Mouse (Mus musculus) layer of hippocampus, postnatal 14 days (tissue): ENCODE measurements at regions not wholly inside any gene's neighbourhood (a gene's known extent, or its start where the extent isn't known, plus 50 kb on each side); places are given as distances from the start of the nearest gene placed in this dataset.

Experiments used
- DNase-seq, 2 experiments: peaks; one replicate each; pipeline ENCODE4 v3.0.0; 2021 to 2022; ENCODE audit warnings: low spot score in 2 of 2, mixed read lengths in 1 of 2

DNA sequence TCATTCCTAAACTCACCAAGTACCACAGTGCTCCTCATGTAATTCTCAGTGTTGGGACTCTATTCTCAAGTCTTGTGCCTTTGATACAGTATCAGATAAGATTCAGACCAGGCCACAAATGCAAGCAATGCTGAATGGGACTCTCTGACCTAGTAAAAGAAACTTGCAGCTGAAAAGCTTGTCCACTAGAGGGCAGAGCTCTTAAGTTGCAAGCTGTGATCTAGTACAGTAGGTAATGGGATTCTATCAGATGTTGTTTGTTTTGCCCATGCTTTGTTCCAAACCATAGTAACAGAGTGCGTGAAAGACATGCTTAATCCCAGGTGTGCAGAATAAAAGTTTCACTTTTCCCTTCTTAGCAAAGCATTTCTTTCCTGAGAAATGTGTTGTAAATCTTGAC lies 383.2 kb upstream of the Chrm2 start:
- peak; percentile 13 to 20 for DNase-seq

DNA sequence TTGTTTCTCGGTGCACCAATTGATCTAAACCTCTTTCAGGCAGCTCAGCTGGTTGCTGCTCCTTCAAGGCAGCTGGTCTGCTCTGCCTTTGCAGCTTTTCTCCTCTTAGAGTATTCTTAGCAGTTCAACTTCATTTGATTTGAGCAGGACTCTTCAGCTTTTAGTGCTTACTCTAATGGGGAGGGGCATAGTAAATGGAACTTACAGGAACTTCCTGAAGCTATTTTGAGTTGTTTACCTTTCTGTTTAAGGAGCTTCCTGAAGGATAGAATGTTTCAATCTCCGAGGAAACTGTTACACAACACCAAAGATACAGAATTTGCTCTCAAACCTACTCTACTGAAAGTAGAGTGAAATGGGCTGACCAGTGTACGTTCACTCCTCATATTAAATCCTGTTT lies 385.8 kb upstream of the Chrm2 start:
- DNase-seq: no peak

DNA sequence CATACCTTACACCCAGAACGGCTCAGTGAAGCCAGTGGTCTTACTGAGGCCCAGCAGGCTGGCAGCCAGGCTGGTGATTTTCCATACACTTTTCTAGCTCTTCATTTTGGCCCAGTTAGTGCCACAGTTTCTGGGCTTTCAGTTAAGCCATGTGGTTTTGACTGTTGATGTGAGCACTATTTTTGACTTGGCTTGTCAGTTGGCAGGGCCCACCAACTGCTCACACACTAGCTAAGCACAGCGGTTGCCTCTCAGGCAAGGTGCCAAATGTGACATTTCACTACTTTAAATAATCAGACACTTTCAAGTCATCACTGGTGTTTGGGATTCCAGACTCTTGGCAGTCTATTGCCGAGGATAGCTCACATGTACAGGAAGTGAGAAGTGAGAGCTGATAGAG lies 399.0 kb upstream of the Chrm2 start:
- peak; percentile 19 to 57 for DNase-seq

DNA sequence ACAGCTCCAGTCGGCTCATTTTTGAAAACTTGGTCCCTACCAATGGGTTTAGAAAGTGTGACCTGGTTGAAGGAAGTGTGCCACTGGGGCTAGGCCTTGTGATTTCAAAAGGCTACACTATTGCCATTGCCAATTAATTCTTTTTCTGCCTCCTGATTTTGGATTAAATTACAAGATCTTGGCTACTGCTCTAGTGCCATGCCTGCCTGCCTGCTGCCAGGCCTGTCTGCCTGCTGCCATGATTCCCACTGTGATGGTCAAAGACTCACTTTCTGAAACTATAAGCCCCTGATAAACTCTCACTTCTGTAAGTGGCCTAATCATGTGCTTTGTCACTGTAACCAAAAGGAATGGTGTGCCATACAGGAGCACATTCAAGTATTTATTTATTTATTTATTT lies 400.4 kb upstream of the Mtpn start:
- peak in 1 of 2 experiments; percentile 2 for DNase-seq

DNA sequence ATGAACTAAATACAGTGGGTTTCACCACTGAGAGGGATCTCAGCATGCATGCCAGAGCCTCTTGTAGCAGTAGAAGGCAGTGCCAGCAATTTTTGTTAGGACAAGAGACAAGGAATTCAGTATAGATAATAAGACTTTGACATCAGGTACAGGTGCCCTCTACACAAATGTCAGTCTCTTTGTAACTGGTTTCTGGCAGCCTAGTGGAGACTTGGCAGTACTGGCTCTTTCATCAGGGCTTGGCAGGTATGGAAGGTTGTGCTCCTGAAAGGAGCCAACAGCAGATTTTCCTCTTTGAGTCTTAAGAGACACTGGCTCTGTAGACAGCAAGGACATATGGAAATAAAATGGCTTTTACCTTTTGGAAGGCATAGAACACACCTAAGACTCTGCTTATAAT lies 384.5 kb upstream of the Mtpn start:
- DNase-seq: no peak

DNA sequence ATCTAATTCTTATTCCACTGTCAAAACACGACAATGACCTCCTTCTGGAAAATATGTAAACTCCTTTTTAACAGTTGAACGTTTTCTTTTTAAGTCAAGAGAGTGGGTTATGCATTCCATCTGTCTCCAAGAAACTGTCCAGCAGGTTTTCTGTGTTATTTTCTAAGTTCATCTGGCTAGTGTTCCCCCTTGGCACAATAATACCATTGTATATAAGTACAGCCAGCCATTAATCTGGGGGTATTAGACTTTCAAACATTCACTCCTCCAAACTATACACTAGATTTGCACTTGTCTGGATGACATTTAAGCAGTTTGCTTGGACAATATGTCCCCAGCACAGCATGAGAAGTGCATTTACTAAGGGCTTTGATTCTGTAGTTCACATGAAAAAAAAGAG lies 358.3 kb upstream of the Mtpn start:
- no peak for DNase-seq

DNA sequence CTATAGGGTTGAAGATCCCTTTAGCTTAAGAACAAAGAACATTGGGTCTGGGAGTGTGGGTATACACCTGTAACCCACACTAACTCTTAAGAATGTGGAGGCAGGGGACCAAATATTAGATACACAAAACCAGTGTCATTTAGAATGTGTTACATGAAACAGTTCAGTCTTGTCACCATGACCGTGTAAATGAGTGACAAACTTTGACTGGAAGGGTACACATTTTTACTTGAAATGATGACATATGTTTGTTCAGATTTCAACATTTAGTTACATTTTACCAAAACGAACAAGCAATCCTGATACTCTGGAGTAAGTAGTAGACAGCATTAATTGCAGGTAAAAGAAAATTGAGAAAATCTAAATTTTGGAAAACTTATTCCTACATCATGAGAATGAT lies 356.0 kb upstream of the Mtpn start:
- DNase-seq: no peak

DNA sequence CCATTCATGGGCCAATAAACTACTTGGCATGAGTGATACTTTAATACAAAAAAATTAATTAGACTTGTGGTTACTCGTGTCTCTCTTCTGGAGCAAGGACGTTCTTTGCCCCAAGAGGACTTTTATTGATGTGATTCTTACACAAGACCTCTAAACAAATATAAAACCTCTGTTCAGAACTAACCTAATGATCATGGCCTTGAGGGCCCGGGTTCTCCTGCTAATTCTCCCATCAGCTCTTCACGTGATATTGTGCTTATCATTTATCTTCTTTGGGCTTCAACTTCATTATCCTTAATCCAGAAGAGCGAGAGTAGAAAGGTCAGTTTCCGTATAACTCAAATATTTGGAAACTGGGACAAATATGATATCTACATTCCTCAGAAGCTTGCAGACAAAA lies 335.0 kb upstream of the Mtpn start:
- no peak for DNase-seq

DNA sequence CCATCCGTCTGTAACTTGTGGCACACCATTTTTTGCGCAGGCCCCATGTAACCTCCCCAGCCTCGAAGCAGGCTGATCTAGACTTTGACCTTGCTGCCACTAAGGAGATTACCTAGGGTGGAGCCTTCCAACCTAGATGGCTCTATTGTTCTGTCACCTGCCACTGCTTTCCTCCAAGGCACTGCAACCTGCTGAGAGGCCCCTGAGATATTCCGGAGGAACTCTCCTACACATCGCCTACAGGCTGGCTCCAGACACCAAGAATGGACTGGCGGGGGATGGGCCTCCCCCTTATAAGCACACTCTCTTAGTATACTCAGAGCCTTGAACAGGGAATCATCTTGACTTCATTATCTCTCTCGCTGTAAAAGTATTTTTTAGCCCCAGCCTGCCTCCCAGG lies 331.7 kb upstream of the Mtpn start:
- DNase-seq: no peak

GRCm38 (mm10) chr6:35864218-35864617 lies 324.5 kb upstream of the Mtpn start:
- DNase-seq: no peak

- DNase-seq: no peak
Observed at GRCm38 (mm10) chr6:35853993-35854392, 314.3 kb upstream of the Mtpn start.

DNA sequence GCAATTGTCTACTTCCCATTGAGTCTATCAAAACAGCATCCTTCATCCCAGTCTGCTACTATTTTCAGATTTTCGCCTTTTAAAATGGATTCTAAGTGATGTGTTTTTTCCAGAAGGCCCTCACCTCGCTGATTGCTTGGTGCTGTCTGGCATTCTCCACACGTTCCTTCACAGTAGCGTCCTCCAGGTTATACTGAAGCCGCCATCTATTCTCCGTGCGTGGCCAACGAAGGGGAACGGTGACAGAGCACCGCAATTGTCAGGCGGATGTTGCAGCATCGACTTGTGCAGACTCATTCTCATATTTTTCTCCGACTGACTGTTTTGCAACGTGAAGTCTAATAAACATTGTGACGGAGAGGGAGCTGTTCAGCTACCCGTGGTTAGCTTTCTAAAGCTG lies 277.0 kb upstream of the Mtpn start:
- no peak for DNase-seq

GRCm38 (mm10) chr6:35814476-35814875 lies 274.8 kb upstream of the Mtpn start:
- DNase-seq: no peak

DNA sequence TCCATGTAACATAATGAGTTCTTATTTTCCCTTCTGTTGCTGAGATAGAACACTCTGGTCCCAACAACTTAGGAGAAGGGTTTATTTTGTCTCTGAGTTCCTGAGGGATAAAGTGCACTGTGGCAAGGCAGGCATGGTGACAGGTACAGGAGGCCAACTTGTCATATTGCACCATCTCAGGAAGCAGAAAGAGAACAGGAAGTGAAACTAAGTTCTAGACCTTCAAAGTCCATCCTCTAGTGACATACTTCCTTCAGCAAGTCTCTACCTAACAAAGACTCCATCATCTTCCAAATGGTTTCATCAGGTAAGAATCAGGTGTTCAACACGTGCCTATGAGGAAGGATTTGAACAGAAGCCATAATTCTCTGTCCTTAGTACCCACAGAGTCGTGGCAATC lies 266.1 kb upstream of the Mtpn start:
- no peak for DNase-seq

DNA sequence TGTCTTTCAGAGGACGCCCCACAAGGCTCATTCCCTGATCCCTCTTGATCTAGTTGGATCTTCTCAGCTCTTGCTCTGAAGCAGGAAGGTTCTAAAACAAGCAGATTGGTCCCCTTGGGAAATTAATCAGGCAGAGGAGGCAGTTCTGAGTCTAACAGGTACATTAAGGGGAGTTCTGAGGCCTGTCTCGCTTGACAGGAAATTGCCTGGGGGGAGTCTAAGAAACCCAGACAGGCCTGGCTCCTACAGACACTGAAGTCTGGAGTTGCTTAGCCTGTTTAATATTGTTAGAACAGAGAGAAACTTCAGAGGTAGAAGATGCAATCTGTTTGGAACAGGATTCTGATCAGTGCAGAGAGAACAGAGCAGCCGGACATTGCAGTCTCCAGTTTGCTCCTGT lies 264.4 kb upstream of the Mtpn start:
- DNase-seq: no peak

- DNase-seq: no peak
Observed at GRCm38 (mm10) chr6:35779706-35780105, 240.0 kb upstream of the Mtpn start.

- no peak for DNase-seq
Observed at GRCm38 (mm10) chr6:35770907-35771306, 231.2 kb upstream of the Mtpn start.

DNA sequence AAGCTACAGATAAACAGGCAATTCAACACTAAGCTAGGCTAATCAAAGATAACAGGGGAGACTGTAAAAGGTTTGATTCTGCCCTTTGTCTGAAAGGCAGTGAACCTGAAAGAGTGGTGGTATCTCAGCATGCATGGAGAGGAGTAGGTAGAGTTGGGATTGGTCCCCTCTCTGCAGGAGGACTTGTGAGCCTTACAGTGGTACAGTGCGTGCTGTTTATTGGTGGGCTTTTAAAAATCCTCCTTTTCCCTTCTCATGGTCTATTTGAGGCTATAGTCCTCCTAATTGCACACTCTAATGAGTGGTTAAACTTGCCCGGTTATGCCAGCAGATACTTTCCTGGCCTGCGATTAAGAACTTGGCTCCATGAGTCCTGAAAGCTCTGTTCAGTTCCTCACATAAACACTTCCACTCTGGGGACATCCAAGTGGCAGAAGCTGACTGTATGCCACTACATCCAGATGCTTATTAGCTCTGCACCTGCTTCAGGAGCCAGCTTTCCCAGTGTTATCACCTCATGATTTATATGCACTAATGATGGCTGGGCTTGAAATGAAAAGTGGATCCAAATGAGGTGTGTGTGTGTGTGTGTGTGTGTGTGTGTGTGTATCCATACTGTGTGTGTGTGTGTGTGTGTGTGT lies 220.0 kb upstream of the Mtpn start:
- no peak for DNase-seq

GRCm38 (mm10) chr6:35746034-35746433 lies 206.3 kb upstream of the Mtpn start:
- DNase-seq: no peak

DNA sequence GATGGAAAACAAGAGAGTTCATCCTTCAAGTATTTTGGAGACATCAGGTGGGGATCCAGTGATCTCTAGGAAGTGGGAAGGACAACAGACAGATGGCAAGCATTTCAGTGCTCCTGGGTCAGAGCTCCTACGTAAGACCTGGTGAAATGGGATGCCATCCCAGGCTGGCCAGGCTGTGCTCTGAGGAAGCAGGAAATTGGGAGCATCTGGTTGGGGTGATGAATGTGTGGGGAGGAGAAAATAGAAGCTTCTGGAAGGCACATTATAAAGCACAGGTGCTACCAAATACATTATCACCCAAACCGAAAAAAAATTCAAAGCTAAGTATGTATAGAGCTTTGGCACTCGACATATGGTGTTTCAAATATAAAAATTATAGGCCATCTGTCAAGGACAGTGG lies 165.9 kb upstream of the Mtpn start:
- no peak for DNase-seq

DNA sequence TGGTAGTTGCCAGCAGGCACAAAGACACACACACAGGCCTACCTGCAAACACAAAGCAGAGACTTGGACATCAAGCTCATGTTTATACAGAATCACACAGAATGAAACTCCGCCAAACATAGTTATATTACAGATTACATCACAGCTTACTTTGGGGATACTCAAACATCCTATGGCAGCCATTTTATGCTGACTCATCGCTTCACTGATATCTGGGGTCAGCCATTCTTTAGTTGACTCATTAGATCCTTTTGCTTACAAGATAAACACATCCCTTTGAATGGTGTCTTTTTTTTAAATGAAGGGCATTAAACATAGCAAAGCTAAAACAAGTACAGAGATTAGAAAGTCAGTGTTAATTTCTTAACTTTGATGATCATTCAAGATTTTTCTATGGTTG lies 127.4 kb upstream of the Mtpn start:
- no peak for DNase-seq

DNA sequence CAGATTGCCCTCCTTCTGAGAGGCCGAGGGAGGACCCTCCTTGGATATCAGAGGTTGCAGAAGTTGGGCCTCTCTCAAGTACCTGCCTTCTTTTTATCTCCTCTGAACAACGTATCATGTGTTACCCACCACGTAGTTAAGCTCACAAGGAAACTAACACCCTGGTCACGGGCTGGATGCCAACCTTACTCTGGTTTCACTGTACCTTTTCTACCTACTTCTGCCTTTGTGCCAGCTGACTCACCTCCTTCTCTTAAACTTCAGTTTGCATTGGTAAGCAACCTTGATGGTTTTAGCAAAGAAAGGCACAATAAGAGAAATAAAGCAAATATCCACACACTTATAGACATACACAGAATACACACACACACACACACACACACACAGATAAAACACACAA lies 111.7 kb upstream of the Mtpn start:
- no peak for DNase-seq

GRCm38 (mm10) chr6:35645210-35645609 lies 105.5 kb upstream of the Mtpn start:
- DNase-seq: no peak

DNA sequence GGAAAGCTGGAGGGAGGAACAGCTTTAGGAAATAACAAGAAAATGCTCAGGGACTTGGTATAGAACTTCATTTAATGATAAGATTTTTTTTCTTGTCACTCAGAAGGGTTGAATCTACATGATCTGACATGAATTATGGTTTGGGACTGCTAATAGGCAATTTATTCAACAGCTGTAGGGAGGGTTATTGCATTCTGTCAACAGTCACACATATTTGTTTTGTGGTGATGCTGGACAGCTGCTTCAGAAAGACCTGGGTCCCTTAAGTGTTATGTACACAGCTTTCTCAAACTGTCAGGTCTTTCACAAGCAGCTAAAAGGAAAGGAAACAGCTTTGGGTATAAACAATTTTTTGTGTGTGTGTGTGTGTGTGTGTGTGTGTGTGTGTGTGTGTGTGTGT lies 101.0 kb upstream of the Mtpn start:
- no peak for DNase-seq
